Mouse (Mus musculus): Measurements from ENCODE around the gene Draxin.

DNA sequence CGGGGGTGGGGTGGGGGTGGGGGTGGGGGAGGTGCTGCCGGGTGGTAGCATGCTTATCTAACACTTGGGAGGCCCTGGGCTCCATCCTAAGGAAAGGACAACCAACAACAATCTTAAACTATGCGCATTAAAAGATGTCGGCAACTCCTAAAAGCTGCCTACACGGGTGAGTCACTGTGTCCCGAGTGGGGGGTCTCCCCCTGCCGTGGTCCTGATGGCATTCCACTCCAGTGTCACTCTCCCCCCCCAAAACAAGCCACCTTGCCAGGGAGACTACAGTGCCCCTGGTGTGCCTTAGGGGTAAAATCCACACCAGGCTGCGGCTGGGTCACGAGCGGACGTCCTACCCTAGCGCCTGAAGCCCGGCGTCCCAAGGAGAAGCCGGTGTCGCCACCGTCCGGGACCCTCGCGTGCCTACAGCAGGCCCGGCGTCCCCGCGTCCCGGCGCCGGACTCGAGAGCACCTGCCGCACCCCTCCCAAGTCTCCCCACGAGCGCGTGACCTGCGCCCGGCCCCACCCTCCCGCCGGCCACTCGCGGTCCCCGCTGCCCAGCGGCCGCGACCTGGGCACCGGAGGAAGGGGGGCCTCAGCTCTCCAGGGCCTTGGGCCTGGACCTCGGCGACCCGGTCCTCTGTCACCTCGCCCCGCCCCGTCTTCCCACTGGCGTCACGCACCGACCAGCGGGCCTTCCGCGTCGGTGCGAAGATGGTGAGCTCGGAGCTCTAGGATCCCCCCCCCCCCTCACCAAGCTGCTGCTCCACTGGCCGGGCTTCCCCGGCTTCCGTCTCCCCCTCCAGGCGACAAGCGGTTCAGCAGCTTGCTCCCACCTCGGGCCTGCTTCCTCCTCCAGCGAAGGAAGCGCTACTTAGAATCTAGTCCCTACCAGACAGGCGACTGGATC lies 21.0 kb upstream of the Draxin start, which contains the start of gene Fbxo6:
- TF ChIP-seq CTCF (IDR thresholded peaks at IDR 0.05; ENCODE audit: extremely low read depth, insufficient read length, insufficient replicate concordance, low read depth, low read length), result peak; percentile 57
- TF ChIP-seq POLR2A (IDR thresholded peaks at IDR 0.05; ENCODE audit: low read depth, low read length), result peak; percentile 35; the same call in 1 of the 2 replicates

Data from small intestine, adult 2 months (tissue).